Mouse (Mus musculus): ENCODE results near the gene Cyp8b1. TPM values are rescaled to one million over a fixed set of nuclear protein-coding genes. Genes with fewer than 3 reads are reported as not detected.

Cyp8b1 gene
- total and polyA plus RNA-seq, 3 experiments, result not detected

GRCm38 (mm10) chr9:121895392-121895993 lies 20.6 kb downstream of the Cyp8b1 start:
- TF ChIP-seq ZNF384 (IDR thresholded peaks at IDR 0.05; ENCODE audit: low read depth, low read length) (no peak), POLR2A (IDR thresholded peaks at IDR 0.05; ENCODE audit: control insufficient read depth in 1 of 2, insufficient read depth in 1 of 2, low read depth in 1 of 2, low read length in 2 of 2, poor library complexity in 1 of 2) (no peak), MYC (IDR thresholded peaks at IDR 0.05; ENCODE audit: low read depth, low read length) (no peak), TCF12 (IDR thresholded peaks at IDR 0.05; ENCODE audit: low read depth, low read length) (no peak), JUND (IDR thresholded peaks at IDR 0.05; ENCODE audit: low read depth, low read length) (no peak), USF1 (IDR thresholded peaks at IDR 0.05; ENCODE audit: low read depth, low read length) (no peak), TBP (IDR thresholded peaks at IDR 0.05; ENCODE audit: low read depth, low read length) (no peak), HCFC1 (IDR thresholded peaks at IDR 0.05; ENCODE audit: low read depth, low read length) (no peak), BHLHE40 (IDR thresholded peaks at IDR 0.05; ENCODE audit: borderline replicate concordance, low read depth, low read length) (no peak), ETS1 (IDR thresholded peaks at IDR 0.05; ENCODE audit: low read depth, low read length) (no peak), POLR2AphosphoS2 (IDR thresholded peaks at IDR 0.05; ENCODE audit: low read length) (no peak)
- H3K4me1 ChIP-seq (ENCODE audit: control insufficient read depth in 1 of 2, insufficient read depth in 2 of 2, low read length in 2 of 2), result no peaks in the 10 kb centered on the region
- H3K4me3 ChIP-seq (ENCODE audit: control insufficient read depth in 1 of 2, insufficient read depth in 1 of 2, low read depth in 2 of 2, low read length in 2 of 2), result no peak overlapping the region
- no peaks in the 10 kb centered on the region for H3K36me3 ChIP-seq (ENCODE audit: control insufficient read depth in 1 of 2, insufficient read depth in 2 of 2, low read length in 2 of 2)
- no peaks in the 10 kb centered on the region for H3K9me3 ChIP-seq (replicated peaks; ENCODE audit: insufficient read depth, low read length)
- no peak for DNase-seq (ENCODE audit: low read depth, low spot score)
- no peak overlapping the region for H3K9ac ChIP-seq (ENCODE audit: control insufficient read depth, low read depth, low read length, poor library complexity, severe bottlenecking)
- H3K79me2 ChIP-seq (ENCODE audit: control insufficient read depth, insufficient read depth, low read length, poor library complexity), result no peaks in the 10 kb centered on the region
- H3K27me3 ChIP-seq (ENCODE audit: control insufficient read depth in 1 of 2, insufficient read depth in 2 of 2, low read length in 2 of 2), result no peaks in the 10 kb centered on the region
- no peak overlapping the region for H3K27ac ChIP-seq (ENCODE audit: control insufficient read depth, low read depth, low read length)

- Histone ChIP-seq H3K27ac (ENCODE audit: control insufficient read depth, low read depth, low read length) (no peak overlapping the region), H3K36me3 (ENCODE audit: control insufficient read depth in 1 of 2, insufficient read depth in 2 of 2, low read length in 2 of 2) (no peaks in the 10 kb centered on the region), H3K4me3 (ENCODE audit: control insufficient read depth in 1 of 2, insufficient read depth in 1 of 2, low read depth in 2 of 2, low read length in 2 of 2) (no peak overlapping the region), H3K4me1 (ENCODE audit: control insufficient read depth in 1 of 2, insufficient read depth in 2 of 2, low read length in 2 of 2) (no peaks in the 10 kb centered on the region), H3K9ac (ENCODE audit: control insufficient read depth, low read depth, low read length, poor library complexity, severe bottlenecking) (no peak overlapping the region), H3K79me2 (ENCODE audit: control insufficient read depth, insufficient read depth, low read length, poor library complexity) (no peaks in the 10 kb centered on the region), H3K27me3 (ENCODE audit: control insufficient read depth in 1 of 2, insufficient read depth in 2 of 2, low read length in 2 of 2) (no peaks in the 10 kb centered on the region; a peak in 1 of 4 replicates), H3K9me3 (replicated peaks; ENCODE audit: insufficient read depth, low read length) (no peaks in the 10 kb centered on the region)
- TF ChIP-seq RAD21 (IDR thresholded peaks at IDR 0.05; ENCODE audit: low read depth, low read length) (no peak), SMC3 (IDR thresholded peaks at IDR 0.05; ENCODE audit: low read depth, low read length) (no peak), GATA1 (IDR thresholded peaks at IDR 0.05; ENCODE audit: low read depth, low read length) (no peak), ELF1 (IDR thresholded peaks at IDR 0.05; ENCODE audit: low read depth, low read length) (no peak), ZMIZ1 (IDR thresholded peaks at IDR 0.05; ENCODE audit: low read depth, low read length) (no peak), TAL1 (IDR thresholded peaks at IDR 0.05; ENCODE audit: low read length) (no peak), NELFE (IDR thresholded peaks at IDR 0.05; ENCODE audit: low read depth, low read length) (no peak), USF1 (IDR thresholded peaks at IDR 0.05; ENCODE audit: low read depth, low read length) (no peak), POLR2AphosphoS5 (IDR thresholded peaks at IDR 0.05; ENCODE audit: borderline replicate concordance, low read depth, low read length) (no peak), MAX (IDR thresholded peaks at IDR 0.05; ENCODE audit: low read length) (no peak), JUND (IDR thresholded peaks at IDR 0.05; ENCODE audit: low read depth, low read length) (no peak), MAZ (IDR thresholded peaks at IDR 0.05; ENCODE audit: low read depth, low read length) (no peak), HCFC1 (IDR thresholded peaks at IDR 0.05; ENCODE audit: low read depth, low read length) (no peak)
- no peak for DNase-seq (ENCODE audit: low read depth, low spot score)
Measured at GRCm38 (mm10) chr9:121894447-121894846, 21.7 kb downstream of the Cyp8b1 start.
